Mouse (Mus musculus) hindbrain, postnatal 0 days (tissue): ENCODE results near the gene Pkhd1. TPM values are rescaled to one million over a fixed set of nuclear protein-coding genes. Genes with fewer than 3 reads are reported as not detected.

Experiments used
- ATAC-seq: fragments of 200-750 bp; cut with Nextera tagmentation; 2 replicates; pipeline ENCODE4 v1.8.0; 2017; ENCODE audit warnings: mild to moderate bottlenecking, moderate TSS enrichment, moderate library complexity
- DNase-seq: peaks from one replicate; pipeline ENCODE4 v3.0.0-alpha.2; 2015; ENCODE audit warnings: low spot score
- H3K27ac ChIP-seq: fragments of 300-500 bp; sonication (generic); 2 replicates; pipeline ENCODE4 v1.5.1; 2014; ENCODE audit warnings: mild to moderate bottlenecking
- H3K27me3 ChIP-seq: fragments of 300-500 bp; sonication (generic); 2 replicates; pipeline ENCODE4 v1.6.1; 2014; ENCODE audit warnings: low read length, mixed read lengths; ENCODE audit not compliant: insufficient read depth
- H3K36me3 ChIP-seq: fragments of 300-500 bp; sonication (generic); 2 replicates; pipeline ENCODE4 v1.6.1; 2014; ENCODE audit warnings: low read length, mixed read lengths; ENCODE audit not compliant: insufficient read depth
- H3K4me1 ChIP-seq: fragments of 300-500 bp; sonication (generic); 2 replicates; pipeline ENCODE4 v1.6.1; 2014; ENCODE audit warnings: antibody characterized with exemption, low read length, mixed read lengths; ENCODE audit not compliant: insufficient read depth
- H3K4me2 ChIP-seq: fragments of 300-500 bp; sonication (generic); 2 replicates; pipeline ENCODE4 v1.6.1; 2014; ENCODE audit warnings: low read depth, mild to moderate bottlenecking, low read length, moderate library complexity, mixed read lengths
- H3K4me3 ChIP-seq: fragments of 300-500 bp; sonication (generic); 2 replicates; pipeline ENCODE4 v1.5.1; 2014; ENCODE audit warnings: low read length
- H3K9ac ChIP-seq: fragments of 300-500 bp; sonication (generic); replicated peaks from 2 replicates; pipeline ENCODE4 v1.6.1; 2014; ENCODE audit warnings: mild to moderate bottlenecking, low read length, moderate library complexity, mixed read lengths
- H3K9me3 ChIP-seq: fragments of 300-500 bp; sonication (generic); 2 replicates; pipeline ENCODE4 v1.6.1; 2016; ENCODE audit warnings: low read length, mixed read lengths
- CTCF ChIP-seq: IDR thresholded peaks from 2 replicates; pipeline ENCODE4 v1.5.1; 2016; ENCODE audit warnings: antibody characterized with exemption, control low read depth, low read depth
- WGBS: fragments of 180-500 bp; shearing (Covaris S2); extraction: QIAGEN DNeasy Blood & Tissue Kit; methylation state at CpG from one replicate; pipeline ENCODE4 v1.1.7; 2014; 5-methylcytosine and 5-hydroxymethylcytosine counted together
- polyA plus RNA-seq: library from polyadenylated mRNA; unstranded; fragments of >200 nt; fragmentation: Nextera tagmentation; extraction: Ambion mirVana; gene quantifications from 2 replicates; pipeline ENCODE4 v1.2.1, GENCODE M21; 2015
- total RNA-seq: library from RNA; depleted of rRNA; stranded (reverse); fragments of >200 nt; gene quantifications from 2 replicates; pipeline ENCODE4 v1.2.3, GENCODE M21; 2014

Pkhd1 gene
- total and polyA plus RNA-seq, 2 experiments from 2014 or later, result 0.09 TPM; not detected in 1

DNA sequence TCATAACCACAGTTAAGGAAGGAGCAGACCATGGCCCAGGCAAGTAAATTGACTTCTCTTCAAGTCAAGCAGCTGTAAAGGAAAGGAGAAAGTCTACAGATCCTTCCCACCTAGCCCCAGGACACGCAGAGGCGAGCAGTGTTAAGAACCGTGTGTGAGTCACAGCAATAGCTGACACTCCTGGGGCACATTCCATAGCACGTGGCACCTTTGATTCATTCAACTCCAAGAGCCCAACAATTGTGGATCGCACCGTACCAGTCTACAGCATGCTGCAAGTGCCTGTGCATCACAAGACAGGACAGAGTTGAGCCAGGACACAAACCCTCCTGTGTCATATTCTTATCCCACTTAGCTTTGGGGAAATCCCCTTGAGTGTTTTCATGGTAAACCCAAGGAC lies 306.9 kb downstream of the Pkhd1 start:
- Histone ChIP-seq H3K9ac (no peak overlapping the region), H3K27ac (no peak overlapping the region), H3K36me3 (no peaks in the 10 kb centered on the region), H3K4me3 (no peak overlapping the region), H3K4me2 (no peak overlapping the region), H3K4me1 (no peaks in the 10 kb centered on the region), H3K9me3 (no peaks in the 10 kb centered on the region), H3K27me3 (no peaks in the 10 kb centered on the region)
- no peak for ATAC-seq
- TF ChIP-seq CTCF, result no peak
- WGBS, result 69% methylated on average over 6 of the region's 6 CpGs
- no peak for DNase-seq

DNA sequence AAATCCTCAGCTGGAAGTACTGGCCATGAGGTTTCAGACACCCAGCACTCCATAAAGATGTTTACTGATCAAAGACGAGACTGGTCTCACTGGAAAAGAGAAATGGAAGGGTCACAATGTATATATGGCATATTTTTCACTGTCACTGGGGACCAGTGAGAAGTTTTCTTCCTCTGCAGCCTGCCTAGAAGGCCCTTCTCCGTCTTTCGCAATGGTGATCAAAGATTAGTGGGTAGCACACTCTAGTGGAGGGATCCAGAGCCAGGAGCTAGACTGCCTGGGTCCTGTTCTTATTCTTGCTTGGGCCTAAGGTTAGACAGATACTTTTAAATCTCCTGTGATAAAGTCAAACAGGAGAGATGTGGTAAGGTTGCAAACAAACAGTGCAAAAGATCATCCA lies 311.7 kb downstream of the Pkhd1 start:
- DNase-seq (peak; percentile 44), ATAC-seq (no peak)
- Histone ChIP-seq H3K27me3 (no peaks in the 10 kb centered on the region), H3K4me2 (no peak overlapping the region), H3K27ac (no peak overlapping the region), H3K9me3 (no peaks in the 10 kb centered on the region), H3K4me3 (no peak overlapping the region), H3K9ac (no peak overlapping the region), H3K36me3 (no peaks in the 10 kb centered on the region), H3K4me1 (0 out of 2 replicates have a peak, but pooled peaks cover 4% of the 10 kb centered on the region)
- peak; percentile 52 for TF ChIP-seq CTCF
- WGBS, result 43% methylated on average over 3 of the region's 3 CpGs

DNA sequence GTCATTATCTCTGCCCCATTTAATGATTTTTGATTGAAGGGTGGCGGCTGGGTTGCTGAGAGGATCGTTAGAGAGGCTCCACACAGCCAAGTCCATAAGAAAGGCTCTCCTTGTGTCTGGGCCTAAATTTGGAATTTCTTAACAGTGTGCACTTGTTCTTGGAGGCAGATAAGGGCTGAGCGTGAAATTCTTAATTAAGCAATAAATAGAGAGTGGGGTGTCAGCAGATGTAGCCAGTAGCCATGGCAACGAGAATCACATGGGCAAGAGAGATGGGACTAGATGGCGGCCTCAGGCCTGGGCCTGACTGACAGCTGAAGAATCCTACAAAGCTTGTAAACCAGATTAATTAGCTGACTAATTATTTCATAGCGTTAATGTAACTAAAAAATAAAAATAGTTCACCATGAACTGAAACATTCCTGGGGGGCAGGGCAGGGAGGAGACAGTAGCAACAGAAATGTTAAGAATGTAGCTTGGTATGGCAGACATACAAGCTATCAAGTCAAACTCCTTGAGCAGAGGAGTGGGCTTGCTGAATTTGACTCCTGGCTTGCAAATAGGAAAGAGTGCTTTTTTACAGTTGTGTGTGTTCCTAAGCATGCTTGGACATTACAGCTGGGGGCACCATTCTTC lies 314.8 kb downstream of the Pkhd1 start:
- no peaks in the 10 kb centered on the region for H3K36me3 ChIP-seq
- H3K4me3 ChIP-seq, result no peak overlapping the region
- no peaks in the 10 kb centered on the region for H3K27me3 ChIP-seq
- H3K27ac ChIP-seq, result no peak overlapping the region
- peak; percentile 94 for ATAC-seq
- H3K9ac ChIP-seq, result no peak overlapping the region
- H3K4me1 ChIP-seq, result 0 out of 2 replicates have a peak, but pooled peaks cover 4% of the 10 kb centered on the region
- no peak for TF ChIP-seq CTCF
- DNase-seq, result peak; percentile 78
- 11% methylated on average over 6 of the region's 6 CpGs for WGBS
- no peak overlapping the region for H3K4me2 ChIP-seq
- no peaks in the 10 kb centered on the region for H3K9me3 ChIP-seq

DNA sequence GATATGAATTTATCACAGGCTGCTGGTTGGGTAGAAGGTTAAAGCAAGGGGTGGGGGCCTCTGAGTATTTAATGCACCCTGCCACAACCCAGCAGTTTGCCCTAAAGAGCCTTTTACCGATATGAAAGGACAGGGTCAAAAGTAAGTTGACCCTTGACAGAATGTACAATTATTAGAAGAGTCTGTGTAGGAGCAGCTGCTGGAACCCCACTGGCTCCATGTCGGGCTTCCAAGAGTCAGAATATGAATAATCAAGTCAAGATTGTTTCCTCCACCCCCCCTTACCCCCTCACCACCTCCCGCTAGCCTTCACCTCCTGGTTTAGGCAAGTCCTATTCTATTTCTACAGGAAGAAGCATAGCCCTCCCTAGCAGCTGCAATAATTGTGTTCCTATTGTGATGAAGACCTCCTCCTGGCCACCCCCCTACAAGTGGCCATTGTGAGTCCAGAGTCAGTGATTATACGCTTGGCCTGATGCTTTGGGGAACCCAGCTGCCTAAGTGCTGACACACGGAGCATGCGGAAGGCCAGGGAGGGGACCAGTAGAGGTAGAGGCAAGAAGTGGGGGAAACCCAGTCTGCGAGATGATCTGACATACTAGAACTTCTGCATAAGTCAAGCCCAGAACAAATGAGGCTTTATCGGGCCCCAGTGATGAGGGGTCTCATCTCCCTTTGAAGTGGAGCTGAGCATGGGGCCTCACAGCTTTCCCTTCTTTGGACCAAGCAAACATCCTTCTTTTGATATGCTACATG lies 315.5 kb downstream of the Pkhd1 start:
- Histone ChIP-seq H3K9ac (no peak overlapping the region), H3K4me3 (no peak overlapping the region), H3K4me1 (0 out of 2 replicates have a peak, but pooled peaks cover 4% of the 10 kb centered on the region), H3K4me2 (no peak overlapping the region), H3K36me3 (no peaks in the 10 kb centered on the region), H3K27ac (no peak overlapping the region), H3K9me3 (no peaks in the 10 kb centered on the region), H3K27me3 (no peaks in the 10 kb centered on the region)
- no peak for TF ChIP-seq CTCF
- WGBS, result 13% methylated on average over 8 of the region's 8 CpGs
- DNase-seq (peak; percentile 53), ATAC-seq (peak; percentile 88; the same call in 1 of the 2 replicates)

DNA sequence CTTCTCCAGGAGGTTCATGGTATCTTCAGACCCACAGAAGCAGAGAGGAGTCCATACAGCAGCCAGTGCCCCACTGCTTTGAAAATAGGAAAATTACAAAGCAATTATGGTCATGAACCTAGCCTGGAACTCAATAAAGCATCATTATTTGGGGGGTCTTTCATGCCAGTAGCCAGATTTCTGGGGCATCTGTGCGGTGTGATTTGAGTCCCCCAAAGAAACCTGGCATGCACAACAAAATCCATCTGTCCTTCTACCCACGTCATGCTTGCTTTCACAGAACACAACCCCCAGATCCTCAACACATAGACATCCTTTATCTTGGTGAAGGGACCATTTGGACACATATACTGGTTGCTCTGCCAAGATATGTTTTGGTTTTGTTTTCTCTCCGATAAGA lies 316.2 kb downstream of the Pkhd1 start:
- Histone ChIP-seq H3K4me3 (no peak overlapping the region), H3K4me2 (no peak overlapping the region), H3K4me1 (0 out of 2 replicates have a peak, but pooled peaks cover 4% of the 10 kb centered on the region), H3K9me3 (no peaks in the 10 kb centered on the region), H3K27me3 (no peaks in the 10 kb centered on the region), H3K9ac (no peak overlapping the region), H3K27ac (no peak overlapping the region), H3K36me3 (no peaks in the 10 kb centered on the region)
- no peak for TF ChIP-seq CTCF
- no peak for ATAC-seq
- WGBS, result 32% methylated on average over 3 of the region's 3 CpGs
- DNase-seq, result no peak

DNA sequence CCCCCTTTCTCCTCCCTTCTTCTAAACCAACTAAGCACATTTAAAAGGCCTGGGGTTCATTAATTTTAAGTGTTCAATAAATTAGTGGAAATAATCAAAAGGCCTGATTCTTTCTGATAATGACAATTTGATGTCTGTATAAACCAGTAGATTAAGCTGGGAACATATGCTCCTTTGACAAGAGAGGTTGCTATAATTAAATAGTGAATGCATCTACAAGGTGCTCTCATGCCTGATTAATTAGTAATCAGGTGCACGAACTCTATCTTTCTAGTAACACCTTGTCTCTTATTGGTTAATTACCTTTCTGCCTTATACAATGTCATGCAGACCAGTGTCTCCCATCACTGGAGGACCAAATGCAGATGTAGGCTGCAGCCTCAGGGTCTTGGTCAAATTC lies 329.2 kb downstream of the Pkhd1 start:
- Histone ChIP-seq H3K27ac (no peak overlapping the region), H3K9me3 (no peaks in the 10 kb centered on the region; the same call in 1 of the 2 replicates), H3K4me1 (no peaks in the 10 kb centered on the region), H3K9ac (no peak overlapping the region), H3K4me3 (no peak overlapping the region), H3K27me3 (no peaks in the 10 kb centered on the region), H3K36me3 (no peaks in the 10 kb centered on the region), H3K4me2 (no peak overlapping the region)
- DNase-seq (no peak), ATAC-seq (no peak)
- TF ChIP-seq CTCF, result no peak
- WGBS, result 64% methylated on average over 1 of the region's 1 CpGs

DNA sequence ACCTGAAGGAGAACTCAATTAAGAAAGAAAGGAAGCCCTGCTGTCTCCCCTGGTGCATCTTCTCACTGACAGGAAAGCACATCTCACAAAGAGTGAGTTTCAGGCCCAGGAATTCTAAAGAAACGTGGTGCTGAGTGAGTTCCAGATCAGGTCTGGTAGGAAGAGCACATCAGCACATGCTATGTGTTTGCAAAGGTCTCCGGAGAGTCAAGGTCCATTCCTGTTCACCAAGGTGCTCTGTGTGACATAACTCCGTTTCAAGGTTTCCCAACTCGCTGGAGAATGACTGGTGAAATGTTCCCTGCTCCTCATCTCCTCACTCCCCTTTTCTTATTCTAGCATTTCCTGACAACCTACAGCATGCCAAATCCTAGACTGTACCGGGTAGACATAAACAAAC lies 357.5 kb downstream of the Pkhd1 start:
- Histone ChIP-seq H3K27me3 (no peaks in the 10 kb centered on the region), H3K9ac (no peak overlapping the region), H3K4me2 (no peak overlapping the region), H3K4me1 (no peaks in the 10 kb centered on the region), H3K36me3 (no peaks in the 10 kb centered on the region), H3K27ac (no peak overlapping the region), H3K9me3 (no peaks in the 10 kb centered on the region), H3K4me3 (no peak overlapping the region)
- whole genome bisulfite sequencing, result 62% methylated on average over 5 of the region's 5 CpGs
- TF ChIP-seq CTCF, result no peak
- DNase-seq (no peak), ATAC-seq (no peak)
